Mouse (Mus musculus) kidney, adult 18-20 months (tissue): ENCODE data around the gene Trmo.

Experiments used
- DNase-seq: peaks from one replicate; pipeline ENCODE4 v3.0.0; 2021

The Trmo gene

DNA sequence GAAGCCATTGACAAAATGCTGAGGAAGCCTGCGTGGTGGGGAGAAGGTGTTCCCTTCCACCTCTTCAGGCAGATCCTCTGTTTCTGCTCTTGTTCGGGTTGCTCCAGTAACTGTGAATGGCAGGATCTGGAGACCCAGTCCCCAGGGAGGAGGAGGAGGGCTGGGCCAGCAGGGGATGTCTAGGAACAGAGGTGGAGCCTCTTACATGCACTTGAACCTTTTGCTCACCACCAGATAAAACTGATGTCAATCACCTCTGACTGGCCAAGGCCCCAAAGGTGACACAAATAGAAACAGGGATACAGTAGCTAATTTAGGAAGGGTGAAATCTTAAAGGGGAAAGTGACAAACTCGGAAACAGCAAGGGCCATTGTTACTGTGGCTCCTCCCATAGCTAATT is 51.2 kb downstream of the Trmo start:
- no peak for DNase-seq

DNA sequence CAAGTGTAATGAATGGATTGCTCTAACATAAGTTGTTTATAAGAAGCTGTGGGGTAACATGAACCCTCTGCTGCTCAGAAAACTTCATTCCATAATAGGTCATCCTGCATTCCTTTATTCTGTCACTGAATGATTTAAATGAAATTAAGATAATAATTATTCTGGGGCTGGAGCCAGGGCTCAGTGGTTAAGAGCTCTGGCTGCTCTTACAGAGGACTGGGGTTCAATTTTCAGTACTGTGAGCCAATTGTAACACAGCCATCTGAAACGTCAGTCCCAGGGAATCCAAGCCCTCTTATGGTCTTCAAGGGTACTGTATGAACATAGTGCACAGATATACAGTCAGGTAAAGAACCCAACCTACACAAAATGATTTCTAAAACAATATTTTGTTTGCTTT is 53.4 kb downstream of the Trmo start:
- DNase-seq = no peak

DNA sequence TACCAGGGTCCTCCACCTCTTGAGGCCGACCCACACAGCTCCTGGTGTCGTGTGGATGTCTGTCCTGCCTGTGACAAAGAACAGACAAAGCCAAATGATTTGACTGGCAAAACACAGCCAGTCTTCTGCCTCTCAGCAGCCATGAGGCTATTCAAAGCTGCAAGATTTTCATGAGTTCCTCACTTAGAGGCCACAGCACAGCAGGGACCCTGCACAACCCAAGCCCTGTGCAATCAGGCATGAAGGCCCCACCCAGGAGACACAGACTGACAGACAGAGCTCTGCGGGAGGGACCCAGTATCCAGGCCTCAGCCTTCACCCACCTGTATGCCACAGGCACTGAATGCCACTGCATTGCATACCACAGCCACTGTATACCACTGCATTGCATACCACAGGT is 60.3 kb downstream of the Trmo start:
- DNase-seq = no peak
